Mouse (Mus musculus): ENCODE results near the gene Sly. TPM values are rescaled to one million over a fixed set of nuclear protein-coding genes. Genes with fewer than 3 reads are reported as not detected.
"Not testable (repeated sequence)": the region's sequence is repeated elsewhere in the genome, so short reads cannot be mapped to it uniquely, and the experiment has no call there.

The Sly gene
- polyA plus RNA-seq (2015; fragmentation: Nextera tagmentation; extraction: Ambion mirVana) = not detected in 2 replicates

DNA sequence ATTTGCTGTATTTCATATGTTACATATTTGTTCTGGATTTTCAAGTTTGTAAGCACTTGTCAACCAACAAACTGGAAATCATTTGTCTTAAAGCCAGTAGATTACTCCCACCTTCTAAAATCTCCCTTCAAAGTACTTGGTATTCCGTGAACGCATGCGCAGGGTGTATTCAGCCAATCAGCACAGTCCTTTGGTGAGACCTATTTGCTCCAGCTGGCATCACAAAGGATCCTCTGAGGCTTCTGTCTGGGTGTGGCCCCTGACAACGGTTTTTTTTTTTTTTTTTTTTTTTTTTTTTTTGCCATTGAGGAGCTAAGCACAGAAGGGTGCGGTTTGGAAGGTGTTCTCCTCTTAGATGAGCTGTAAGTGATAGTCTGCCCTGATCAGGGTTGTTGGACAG is at the start of gene Sly:
Gene Sly (plus strand): TSS at position 301 of the 400 bp plus-strand sequence.
- no CpG with 5 or more reads among the region's 5 CpGs for WGBS
- H3K4me3 ChIP-seq (replicated peaks; ENCODE audit: low read length); H3K9me3 ChIP-seq (replicated peaks; ENCODE audit: control insufficient read depth, low read length); H3K27me3 ChIP-seq (ENCODE audit: control insufficient read depth, insufficient read depth, low read length); H3K4me1 ChIP-seq (ENCODE audit: control insufficient read depth, insufficient read depth, low read length); ATAC-seq (ENCODE audit: insufficient read depth, low FRiP score); H3K27ac ChIP-seq (ENCODE audit: low read length); H3K9ac ChIP-seq (ENCODE audit: low read length); H3K36me3 ChIP-seq (ENCODE audit: control insufficient read depth, insufficient read depth, low read length); H3K4me2 ChIP-seq (ENCODE audit: low read depth, low read length): not testable (repeated sequence)
